Mouse (Mus musculus) yolk sac, embryonic 10.5 days (tissue): ENCODE results near the gene Trp53rka.

Experiments
- DNase-seq: peaks from one replicate; pipeline ENCODE4 v3.0.0-alpha.2; 2017; ENCODE audit warnings: low spot score

Trp53rka gene

DNA sequence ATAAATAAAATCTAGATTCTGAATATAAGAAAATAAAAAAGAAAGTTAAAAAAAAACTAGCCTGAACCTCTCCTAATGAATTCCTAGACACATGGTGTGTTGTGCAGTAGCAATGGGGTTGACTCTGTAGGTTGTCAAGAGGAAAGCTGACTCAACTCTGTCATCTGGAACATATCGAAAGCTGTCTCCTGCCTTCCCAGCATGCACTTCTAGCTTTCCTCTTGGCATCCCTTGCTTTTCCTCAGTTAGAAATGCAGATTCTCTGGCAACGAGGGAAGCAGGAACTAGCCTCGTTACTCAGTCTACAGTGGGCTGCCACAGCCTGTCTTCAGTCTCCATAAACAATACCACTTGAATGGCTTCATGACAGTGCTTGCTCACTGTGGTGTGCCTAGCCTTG lies 7.3 kb downstream of the Trp53rka start:
- no peak for DNase-seq

DNA sequence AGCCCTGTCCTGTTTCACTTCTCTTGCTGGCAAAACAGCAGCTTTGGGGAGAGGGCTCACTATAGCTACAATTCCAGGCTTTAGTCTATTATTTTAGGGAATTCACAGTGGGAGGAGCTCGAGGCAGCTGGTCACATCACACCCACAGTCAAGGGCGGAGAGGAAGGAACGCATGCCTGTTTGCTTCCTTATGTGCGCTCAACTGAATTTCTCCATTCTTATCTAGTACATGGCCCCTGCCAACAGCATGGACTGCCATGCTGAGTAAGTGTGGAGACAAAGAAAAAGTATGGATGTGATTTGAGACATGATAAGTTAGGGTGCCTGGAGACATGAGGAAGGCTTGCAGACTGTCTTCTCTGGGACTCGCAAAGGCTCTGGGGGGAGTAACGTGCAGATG lies 9.0 kb downstream of the Trp53rka start:
- no peak for DNase-seq

DNA sequence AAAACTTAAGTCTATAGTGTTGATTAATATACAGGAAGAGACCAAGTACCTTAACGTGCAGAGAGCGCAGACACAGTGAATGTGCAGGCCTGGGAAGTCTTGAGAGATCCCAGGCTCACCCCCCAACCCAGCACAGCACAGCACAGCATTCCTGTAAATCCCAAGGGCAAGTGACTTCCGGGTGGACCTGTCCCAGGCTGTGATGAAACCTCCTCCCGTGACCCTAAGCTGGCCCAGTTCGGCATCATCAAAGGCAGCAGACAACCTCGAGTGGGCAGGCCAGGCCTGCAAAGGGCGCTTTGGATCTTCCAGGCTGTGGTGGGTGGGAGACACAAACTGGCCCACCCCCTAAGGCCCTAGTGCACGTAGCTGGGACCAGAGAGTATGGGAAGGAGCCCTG lies 11.1 kb downstream of the Trp53rka start:
- DNase-seq, result no peak

DNA sequence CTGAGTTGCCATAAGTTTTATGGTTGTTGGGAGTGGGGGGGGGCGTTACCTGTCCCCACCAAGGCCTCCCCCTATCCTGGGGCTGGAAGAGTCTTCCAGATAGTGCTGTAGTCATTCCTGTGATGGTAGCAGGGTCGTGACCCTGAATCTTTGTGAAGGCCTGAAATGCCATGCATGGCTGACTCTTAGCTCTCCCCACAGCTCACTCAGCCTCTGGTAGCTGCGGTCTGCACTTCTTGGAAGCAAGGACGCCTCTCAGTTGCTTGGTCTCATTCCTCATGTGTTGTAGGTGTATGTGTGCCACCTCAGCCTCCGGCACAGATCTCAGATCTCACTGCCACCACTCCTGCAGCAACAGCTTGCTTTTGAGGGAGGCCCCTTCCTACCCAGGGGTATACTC lies 17.3 kb downstream of the Trp53rka start:
- no peak for DNase-seq

DNA sequence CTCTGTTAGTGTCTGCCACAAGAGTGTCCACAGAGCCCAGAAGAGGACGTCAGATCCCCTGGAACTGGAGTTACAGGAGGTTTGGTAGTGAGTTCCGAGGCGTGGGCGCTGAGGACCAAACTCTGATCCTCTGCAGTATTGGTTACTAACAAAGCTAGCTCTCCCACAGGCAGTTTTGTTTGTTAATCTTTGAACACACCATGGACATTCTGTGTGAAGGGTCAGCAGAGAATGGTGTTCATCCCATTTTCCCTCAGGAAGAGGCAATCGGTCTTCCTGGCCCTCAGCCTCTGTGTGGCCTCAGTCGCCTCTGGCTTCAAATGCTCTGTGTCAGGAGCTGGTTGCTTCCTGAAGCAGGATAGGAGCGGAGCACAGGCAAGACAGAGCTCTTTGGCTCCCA lies 17.7 kb downstream of the Trp53rka start:
- no peak for DNase-seq

DNA sequence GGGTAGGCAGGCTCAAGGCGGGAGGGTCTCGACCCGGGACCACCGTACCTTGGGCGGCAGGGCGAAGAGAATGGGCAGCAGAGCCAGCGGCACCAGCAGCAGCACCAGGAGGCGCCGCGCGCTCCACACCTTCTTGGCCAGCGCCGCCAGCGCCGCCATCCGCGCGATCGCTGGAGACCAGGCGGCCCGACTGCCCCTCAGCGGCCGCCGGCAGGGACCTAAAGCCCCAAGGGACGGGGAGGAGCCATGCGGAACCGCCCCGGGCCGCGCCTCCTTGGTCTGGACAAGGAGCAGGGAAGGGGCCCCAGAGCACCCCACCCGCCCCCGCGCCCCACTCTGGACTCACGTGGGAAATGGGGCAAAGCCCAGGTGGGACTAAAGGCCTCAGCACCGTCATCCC lies 20.1 kb downstream of the Trp53rka start, which contains the start of gene Slc13a3:
TSS of gene Slc13a3 (minus strand) at position 228 of the 400 bp plus-strand sequence.
- peak; percentile 51 for DNase-seq

DNA sequence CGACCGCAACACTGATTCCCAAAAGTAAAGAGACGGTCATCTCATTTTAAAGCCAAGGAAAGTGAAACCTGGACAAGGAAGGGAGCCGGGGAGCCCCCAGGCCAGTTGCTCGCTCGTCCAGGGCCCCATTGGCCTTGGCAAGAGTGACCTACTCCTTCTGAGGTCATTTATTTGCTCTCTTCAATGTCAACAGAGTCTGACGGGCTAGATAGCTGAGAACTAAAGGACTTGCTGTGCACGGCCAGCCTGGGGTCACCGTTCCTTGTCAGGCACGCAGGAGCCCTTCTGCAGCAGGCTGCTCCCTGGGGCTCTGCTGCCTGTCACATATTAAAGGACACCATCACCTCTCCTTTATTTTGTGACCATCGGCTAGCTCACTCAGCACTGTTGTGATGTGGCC lies 21.2 kb downstream of the Trp53rka start:
- DNase-seq, result no peak

DNA sequence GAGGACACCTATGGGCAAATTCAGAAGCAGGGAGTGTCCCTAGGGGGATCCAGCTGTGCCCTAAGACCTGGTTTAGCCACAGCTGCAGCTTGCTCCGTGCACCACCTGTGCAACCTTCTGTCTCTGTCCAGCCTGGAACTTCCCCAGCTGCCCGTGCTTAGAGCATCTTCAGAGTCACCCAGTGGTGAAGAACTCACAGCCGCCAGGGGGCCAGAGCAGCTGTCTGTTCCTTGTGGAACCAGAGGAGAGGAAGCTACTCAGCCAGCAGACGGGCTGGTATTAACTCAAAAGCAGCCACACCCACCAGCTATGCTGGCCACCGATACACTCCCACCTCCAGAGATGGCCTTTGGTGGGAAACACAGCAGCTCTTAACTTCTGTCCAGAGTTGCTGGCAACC lies 23.0 kb downstream of the Trp53rka start:
- DNase-seq, result peak; percentile 42

DNA sequence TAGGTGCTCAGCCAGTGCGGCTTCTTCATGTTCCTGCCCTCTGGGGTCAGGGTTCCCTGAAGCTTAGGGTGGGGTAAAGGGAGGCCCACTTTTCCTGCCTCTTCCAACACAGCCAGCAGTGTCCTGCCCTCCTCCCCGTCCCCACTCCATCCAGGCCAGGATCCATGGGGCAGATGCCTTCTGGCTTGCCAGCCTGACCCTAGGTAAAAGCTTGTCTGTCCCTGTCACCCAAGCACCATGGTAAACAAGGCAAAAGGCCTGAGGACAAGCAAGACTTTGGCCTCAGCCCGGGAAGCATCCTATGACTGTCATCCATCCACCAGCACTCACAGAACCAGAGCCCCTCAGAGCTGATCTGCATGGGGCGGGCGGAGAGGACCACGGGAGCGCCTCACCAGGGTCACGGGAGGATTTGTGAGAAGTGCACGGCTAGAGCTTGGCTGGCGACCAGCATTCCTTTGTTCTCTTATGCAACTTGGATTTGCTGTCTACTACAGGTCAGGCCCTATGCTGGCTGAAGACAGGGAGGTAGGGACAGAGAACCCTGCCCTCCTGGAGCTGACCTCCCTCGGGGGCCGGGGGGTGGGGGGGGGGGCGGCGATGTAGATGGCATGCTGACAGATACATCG lies 25.2 kb downstream of the Trp53rka start:
- peak; percentile 78 for DNase-seq

DNA sequence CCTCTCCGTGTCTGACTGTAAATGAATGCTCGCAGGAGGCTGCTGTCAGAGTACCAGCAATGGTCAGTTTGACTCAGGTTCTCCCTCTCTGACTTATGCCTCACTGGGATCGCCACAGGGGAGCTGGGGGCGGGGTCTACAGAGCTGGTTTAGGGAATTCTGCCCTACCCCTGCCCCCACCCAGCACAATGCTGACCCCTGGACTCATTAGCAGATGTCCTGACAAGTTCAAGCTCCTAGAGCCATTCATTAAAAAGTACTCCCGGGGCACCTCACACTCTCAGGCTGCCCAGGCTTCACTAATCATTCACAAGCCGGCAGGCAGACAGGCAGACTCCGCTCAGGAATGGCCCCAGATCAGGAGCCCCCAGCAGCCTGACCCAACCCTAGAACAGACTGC lies 33.5 kb downstream of the Trp53rka start:
- DNase-seq, result peak; percentile 89

DNA sequence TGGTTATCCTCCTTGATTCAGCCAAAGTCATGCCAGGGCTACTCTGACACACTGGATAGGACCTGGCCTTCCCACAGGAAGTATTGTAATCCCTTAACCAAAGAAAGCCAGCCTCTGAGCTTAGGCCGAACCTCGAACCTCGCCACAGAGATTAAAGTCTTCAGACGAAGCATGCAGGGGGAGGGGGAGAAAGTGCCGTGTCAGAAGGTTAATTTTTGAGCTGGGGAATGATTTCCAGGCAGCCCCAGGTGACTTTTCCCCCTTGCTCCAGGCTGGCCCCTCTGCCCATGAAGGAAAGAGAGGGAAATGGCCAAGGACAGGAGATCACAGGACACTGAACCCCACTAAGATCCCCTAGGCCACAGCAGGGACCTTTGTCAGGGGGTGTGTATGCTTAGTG lies 34.9 kb downstream of the Trp53rka start:
- DNase-seq, result peak; percentile 80

DNA sequence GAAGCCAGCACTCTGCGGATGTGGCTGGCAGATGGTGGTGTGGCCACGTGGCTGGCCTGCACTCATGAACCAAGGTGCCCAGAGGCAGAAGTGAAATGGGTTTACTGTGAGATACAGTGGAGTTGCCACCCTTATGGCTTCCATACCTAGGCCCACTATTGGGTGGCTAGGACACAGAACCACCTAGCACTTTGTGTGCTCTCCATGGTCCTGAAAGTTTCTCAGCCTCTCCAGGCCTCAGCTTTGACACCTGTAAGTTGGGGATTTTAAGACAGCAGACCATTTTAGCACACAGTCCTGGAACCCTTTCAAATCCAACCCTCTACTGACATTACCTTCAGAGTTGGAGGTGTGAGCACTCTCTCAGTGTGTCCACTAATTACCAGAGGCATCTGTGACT lies 36.4 kb downstream of the Trp53rka start:
- no peak for DNase-seq

DNA sequence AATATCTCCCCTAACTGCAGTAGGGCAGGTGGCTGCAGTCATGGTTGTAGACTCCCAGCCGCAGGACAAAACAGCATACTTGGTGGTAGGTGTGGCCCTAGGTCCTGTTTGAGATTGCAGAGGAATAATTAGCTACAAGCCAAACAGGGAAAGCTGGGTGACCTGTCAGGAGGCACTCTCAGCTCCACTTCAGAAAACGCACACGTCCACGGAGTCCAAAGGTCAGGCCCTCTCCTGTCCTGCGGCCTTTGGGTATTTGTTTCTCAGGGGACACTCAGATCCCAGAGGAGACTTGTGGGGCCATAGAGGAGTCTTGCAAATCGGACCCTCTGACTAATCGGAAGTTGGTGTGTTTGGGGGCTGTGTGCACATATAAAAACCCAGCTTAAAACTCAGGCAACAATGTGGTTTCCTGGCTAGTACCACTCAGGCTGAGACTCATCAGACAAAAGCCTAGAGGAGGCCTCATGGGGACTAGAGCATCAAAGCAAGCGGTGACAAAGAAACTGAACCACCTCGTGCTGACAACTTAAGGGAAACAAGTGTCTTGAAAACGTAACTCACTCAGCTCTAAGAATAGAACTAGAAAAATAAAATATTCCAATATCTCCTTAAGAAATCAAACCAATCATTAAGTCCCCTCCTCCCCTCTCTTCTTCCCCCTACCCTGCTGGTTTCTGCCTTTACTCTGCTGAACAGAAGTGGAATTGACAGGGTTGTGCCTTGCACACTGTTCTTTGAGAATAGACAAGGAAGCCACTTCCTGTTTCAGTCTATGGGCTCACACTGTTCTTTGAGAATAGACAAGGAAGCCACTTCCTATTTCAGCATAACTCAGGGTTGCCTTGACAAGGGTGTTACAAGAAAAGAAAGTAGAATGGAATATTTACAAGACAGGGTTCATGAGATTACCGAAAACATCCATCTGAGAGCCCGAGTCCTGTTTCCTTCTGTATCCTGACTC lies 40.1 kb downstream of the Trp53rka start:
- peak; percentile 79 for DNase-seq

DNA sequence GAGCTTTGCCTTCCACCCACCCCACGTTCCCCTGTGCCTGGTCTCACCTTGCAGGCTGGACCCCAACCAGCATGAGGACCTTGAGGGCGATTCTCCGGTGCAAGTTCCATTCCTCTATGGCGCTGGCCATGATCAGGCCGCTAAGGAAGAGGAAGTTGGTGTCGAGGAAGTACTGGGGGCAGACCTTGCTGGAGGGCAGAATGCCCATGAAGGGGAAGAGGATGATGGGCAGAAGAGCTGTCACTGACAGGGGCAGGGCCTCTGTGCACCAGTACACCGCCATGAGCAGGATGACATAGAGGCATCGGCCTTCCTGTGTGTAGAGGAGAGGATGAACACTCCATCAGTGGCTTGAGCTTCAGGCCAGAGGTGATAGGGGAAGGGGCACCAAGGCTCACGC lies 44.6 kb downstream of the Trp53rka start:
- no peak for DNase-seq

DNA sequence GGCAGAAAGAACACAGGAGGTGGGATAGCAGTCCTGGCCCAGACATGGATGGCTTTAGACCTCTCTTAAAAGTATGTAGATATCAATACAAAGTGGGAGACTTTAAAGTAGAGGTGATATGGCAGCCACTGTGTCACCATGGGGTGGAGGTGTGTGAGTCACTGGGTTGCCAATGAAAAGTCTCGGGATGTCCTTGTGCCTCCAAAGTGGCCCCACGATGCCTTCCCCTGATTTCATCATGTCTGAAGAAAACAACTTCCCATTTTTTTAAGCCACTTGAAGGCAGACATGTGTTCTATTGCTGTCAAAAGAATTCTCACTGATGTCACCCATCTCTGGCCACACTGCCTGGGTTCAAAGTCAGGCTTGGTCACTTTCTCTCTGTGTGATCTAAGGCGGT lies 48.3 kb downstream of the Trp53rka start:
- no peak for DNase-seq

DNA sequence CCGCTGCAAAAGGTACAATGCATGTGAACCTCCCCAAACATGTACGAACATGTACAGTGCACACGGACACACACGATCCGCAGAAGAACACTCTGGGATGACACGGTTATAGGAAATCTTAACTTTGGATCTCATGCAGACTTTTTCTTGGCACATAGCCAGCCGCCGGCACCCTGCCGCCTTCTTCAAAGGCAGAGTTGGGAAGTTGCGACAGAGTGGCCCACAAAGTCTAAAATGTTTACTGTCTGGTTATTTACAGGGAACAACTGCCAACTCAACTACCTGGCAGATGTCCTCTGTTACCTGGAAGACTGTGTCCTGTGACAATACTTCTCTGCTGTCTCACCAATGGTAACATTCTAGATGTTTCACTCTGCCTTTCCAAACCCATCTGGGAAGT lies 50.1 kb downstream of the Trp53rka start:
- DNase-seq, result peak; percentile 38

DNA sequence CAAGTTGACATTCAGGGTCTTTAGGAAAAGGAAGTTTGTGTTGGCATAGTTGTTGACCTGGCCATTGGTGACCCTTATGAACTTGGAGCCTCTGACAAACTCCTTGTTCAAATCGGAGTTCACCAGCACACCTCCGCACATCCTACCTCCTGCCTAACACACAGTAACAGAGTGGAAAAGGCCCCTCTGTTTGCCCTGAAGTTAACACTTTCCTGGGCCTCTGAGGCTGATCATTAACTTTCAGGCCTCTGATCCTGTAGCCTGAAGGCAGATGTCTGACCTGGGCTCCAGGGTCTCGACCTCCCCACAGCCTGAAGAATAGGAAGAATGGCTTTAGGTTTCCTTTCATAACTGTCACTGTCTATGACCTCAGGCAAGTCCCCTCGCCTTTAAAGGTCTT lies 51.5 kb downstream of the Trp53rka start:
- peak; percentile 76 for DNase-seq
